Mouse (Mus musculus) adrenal gland, postnatal 10 days (tissue): ENCODE measurements around the gene Yipf1. TPM values are rescaled to one million over a fixed set of nuclear protein-coding genes. Genes with fewer than 3 reads are reported as not detected.

Source experiments
- DNase-seq: peaks from one replicate; pipeline ENCODE4 v3.0.0; 2021; ENCODE audit warnings: mixed read lengths
- long read RNA-seq, 2 experiments: library from polyadenylated mRNA; stranded (forward); transcript quantifications; one replicate each; pipeline ENCODE4 v2.0.0; 2021
- total RNA-seq, 2 experiments: library from RNA; stranded (reverse); gene quantifications; 2 replicates each; pipeline ENCODE4 v1.2.3; 2021

Yipf1 gene
- 10 to 100 TPM; 49.3 to 52.6 TPM for total RNA-seq
- long read RNA-seq, experiment 1, transcript Yipf1-201 (10 exons, 1,321 nt): major isoform, 77 of 110 reads
- long read RNA-seq, experiment 1, partial matches to known transcripts: 4 of 110 reads
- long read RNA-seq, experiment 1, other reads (novel, unspliced or antisense): 29 of 110 reads
- long read RNA-seq, experiment 2, transcript Yipf1-201 (10 exons, 1,321 nt): major isoform, 46 of 74 reads
- long read RNA-seq, experiment 2, partial matches to known transcripts: 4 of 74 reads
- long read RNA-seq, experiment 2, other reads (novel, unspliced or antisense): 24 of 74 reads

- peak; percentile 94 for DNase-seq
These were observed at the start of gene Yipf1 for GRCm38 (mm10) chr4:107313690-107314478. Yipf1 (plus strand) TSS chr4:107314363.

GRCm38 (mm10) chr4:107273683-107274082 is 40.5 kb upstream of the Yipf1 start:
- DNase-seq: no peak

- DNase-seq: no peak
These were observed 39.7 kb upstream of the Yipf1 start for GRCm38 (mm10) chr4:107274511-107274910.

GRCm38 (mm10) chr4:107278188-107278707 is 35.9 kb upstream of the Yipf1 start:
- no peak for DNase-seq

GRCm38 (mm10) chr4:107280843-107281475 is 33.2 kb upstream of the Yipf1 start:
- no peak for DNase-seq

- DNase-seq: no peak
These were observed 28.5 kb upstream of the Yipf1 start for GRCm38 (mm10) chr4:107285446-107286200.

- no peak for DNase-seq
These were observed 27.8 kb upstream of the Yipf1 start for GRCm38 (mm10) chr4:107286386-107286785.

- no peak for DNase-seq
These were observed 26.6 kb upstream of the Yipf1 start for GRCm38 (mm10) chr4:107287517-107287916.

GRCm38 (mm10) chr4:107291611-107292272 is 22.4 kb upstream of the Yipf1 start:
- no peak for DNase-seq

GRCm38 (mm10) chr4:107292273-107292662 is 21.9 kb upstream of the Yipf1 start:
- DNase-seq: no peak

GRCm38 (mm10) chr4:107298071-107298606 is 16.0 kb upstream of the Yipf1 start:
- DNase-seq: no peak

- DNase-seq: peak; percentile 10
These were observed 14.3 kb upstream of the Yipf1 start for GRCm38 (mm10) chr4:107299779-107300340.

GRCm38 (mm10) chr4:107300371-107300770 is 13.8 kb upstream of the Yipf1 start:
- no peak for DNase-seq

GRCm38 (mm10) chr4:107300902-107301555 is 13.1 kb upstream of the Yipf1 start:
- no peak for DNase-seq

- no peak for DNase-seq
These were observed 11.9 kb upstream of the Yipf1 start for GRCm38 (mm10) chr4:107302221-107302620.

- no peak for DNase-seq
These were observed 11.3 kb upstream of the Yipf1 start for GRCm38 (mm10) chr4:107302832-107303231.

GRCm38 (mm10) chr4:107303531-107303930 is 10.6 kb upstream of the Yipf1 start:
- no peak for DNase-seq

GRCm38 (mm10) chr4:107306966-107307365 is 7.2 kb upstream of the Yipf1 start, which contains the start of gene Dio1:
Dio1 (minus strand) TSS chr4:107307169.
- DNase-seq: peak; percentile 11

- no peak for DNase-seq
These were observed 279 bp downstream of the Yipf1 start for GRCm38 (mm10) chr4:107314479-107314805.

GRCm38 (mm10) chr4:107318646-107319045 is 4.5 kb downstream of the Yipf1 start:
- DNase-seq: no peak
